Mouse (Mus musculus) midbrain, embryonic 10.5 days (tissue): Measurements from ENCODE around the gene Gpr37. TPM values are rescaled to one million over a fixed set of nuclear protein-coding genes. Genes with fewer than 3 reads are reported as not detected.

Experiments
- DNase-seq: peaks from one replicate; pipeline ENCODE4 v3.0.0-alpha.2; 2017; ENCODE audit warnings: low spot score
- H3K27ac ChIP-seq: fragments of 300-500 bp; sonication (generic); replicated peaks from 2 replicates; pipeline ENCODE4 v1.5.1; 2016; ENCODE audit warnings: mild to moderate bottlenecking
- H3K27me3 ChIP-seq: fragments of 300-500 bp; sonication (generic); 2 replicates; pipeline ENCODE4 v1.6.1; 2016; ENCODE audit warnings: low read depth, mild to moderate bottlenecking; ENCODE audit not compliant: poor library complexity, severe bottlenecking
- H3K36me3 ChIP-seq: fragments of 300-500 bp; sonication (generic); 2 replicates; pipeline ENCODE4 v1.6.1; 2016; ENCODE audit warnings: mild to moderate bottlenecking, moderate library complexity
- H3K4me1 ChIP-seq: fragments of 300-500 bp; sonication (generic); 2 replicates; pipeline ENCODE4 v1.6.1; 2016
- H3K4me3 ChIP-seq: fragments of 300-500 bp; sonication (generic); 2 replicates; pipeline ENCODE4 v1.5.1; 2016; ENCODE audit warnings: mild to moderate bottlenecking, moderate library complexity
- H3K9me3 ChIP-seq: fragments of 300-500 bp; sonication (generic); replicated peaks from 2 replicates; pipeline ENCODE4 v1.6.1; 2016; ENCODE audit warnings: mild to moderate bottlenecking
- WGBS: fragments of 180-500 bp; shearing (Covaris S2); methylation state at CpG from one replicate; pipeline ENCODE4 v1.1.7; 2016; 5-methylcytosine and 5-hydroxymethylcytosine counted together
- polyA plus RNA-seq: library from polyadenylated mRNA; unstranded; fragments of >200 nt; fragmentation: Nextera tagmentation; extraction: Ambion mirVana; gene quantifications from 2 replicates; pipeline ENCODE4 v1.2.1, GENCODE M21; 2016

Gpr37 gene
- polyA plus RNA-seq, 1 experiment from 2014 or later: 1.3 TPM

- Histone ChIP-seq H3K4me1 (no peaks in the 10 kb centered on the region), H3K9me3 (no peaks in the 10 kb centered on the region), H3K4me3 (no peak overlapping the region), H3K27me3 (no peaks in the 10 kb centered on the region), H3K36me3 (no peaks in the 10 kb centered on the region), H3K27ac (no peak overlapping the region)
- WGBS: 88% methylated on average over 4 of the region's 4 CpGs
- DNase-seq: no peak
These were observed 20.4 kb downstream of the Gpr37 start for GRCm38 (mm10) chr6:25670150-25670549.

- Histone ChIP-seq H3K27ac (no peak overlapping the region), H3K36me3 (no peaks in the 10 kb centered on the region), H3K4me1 (peaks cover 3% of the 10 kb centered on the region; the same call in 1 of the 2 replicates), H3K27me3 (no peaks in the 10 kb centered on the region), H3K4me3 (no peak overlapping the region), H3K9me3 (no peaks in the 10 kb centered on the region)
- DNase-seq: no peak
- 95% methylated on average over 2 of the region's 2 CpGs for WGBS
These were observed 26.6 kb downstream of the Gpr37 start for GRCm38 (mm10) chr6:25663942-25664341.

- no peaks in the 10 kb centered on the region for H3K9me3 ChIP-seq
- H3K4me1 ChIP-seq: peaks cover 3% of the 10 kb centered on the region; the same call in 1 of the 2 replicates
- DNase-seq: no peak
- no peaks in the 10 kb centered on the region for H3K36me3 ChIP-seq
- no peak overlapping the region for H3K4me3 ChIP-seq
- H3K27me3 ChIP-seq: no peaks in the 10 kb centered on the region
- WGBS: 67% methylated on average over 3 of the region's 3 CpGs
- no peak overlapping the region for H3K27ac ChIP-seq
These were observed 30.4 kb downstream of the Gpr37 start for GRCm38 (mm10) chr6:25659924-25660675.

Other genes starting within 250 kb of the Gpr37 start
- gene Pot1a, start 118.5 kb upstream of the Gpr37 start, polyA plus RNA-seq: 39.6 and 44.9 TPM in 2 replicates